ENCODE assay signal across 19 mouse cellular contexts in genomic region chr7:117521369-117521768, GRCm38 (mm10).
DNase-seq lines count a peak whose midpoint lies in the region; ATAC-seq and TF ChIP-seq lines count a peak whose summit lies in the region.
"Had no signal": no experiment of that assay in that cellular context is flagged by ENCODE, and none has a peak within 500 bp of the region (broad histone marks: within the 10 kb centered on the region; RNA-seq: fewer than 3 reads in every experiment).

No protein-coding gene starts in this region.

- H3K4me3 ChIP-seq in heart, embryonic 12.5 days: no peak overlapping the region
- no peak overlapping the region for H3K4me3 ChIP-seq in bone marrow, adult 2 months (replicated peaks; ENCODE audit: control insufficient read depth, low read depth, low read length)
- no peak overlapping the region for H3K4me3 ChIP-seq in left cerebral cortex, adult 2 months
- no peak overlapping the region for H3K4me3 ChIP-seq in hindbrain, embryonic 12.5 days
- H3K4me3 ChIP-seq: erythroblast, embryonic 14.5 days; intestine, embryonic 15.5 days; myocyte; stomach, embryonic 15.5 days had no signal

- H3K4me2 ChIP-seq in heart, embryonic 12.5 days: no peak overlapping the region
- H3K4me2 ChIP-seq in hindbrain, embryonic 12.5 days (replicated peaks): no peak overlapping the region
- H3K4me2 ChIP-seq: intestine, embryonic 15.5 days; stomach, embryonic 15.5 days had no signal

- peaks cover 6% of the 10 kb centered on the region for H3K9me3 ChIP-seq in heart, embryonic 12.5 days (replicated peaks)
- H3K9me3 ChIP-seq in hindbrain, embryonic 12.5 days (replicated peaks): no peaks in the 10 kb centered on the region; the same call in 1 of the 2 replicates
- H3K9me3 ChIP-seq: intestine, embryonic 15.5 days; stomach, embryonic 15.5 days had no signal

- H3K27ac ChIP-seq in heart, embryonic 12.5 days (ENCODE audit: poor library complexity, severe bottlenecking): peak overlapping the region; percentile 29
- peak overlapping the region; percentile 81 for H3K27ac ChIP-seq in bone marrow, adult 2 months (ENCODE audit: control insufficient read depth, insufficient read depth, low read depth, low read length, poor library complexity)
- H3K27ac ChIP-seq in left cerebral cortex, adult 2 months: no peak overlapping the region
- no peak overlapping the region for H3K27ac ChIP-seq in hindbrain, embryonic 12.5 days
- H3K27ac ChIP-seq: intestine, embryonic 15.5 days; liver, embryonic 14.5 days; stomach, embryonic 15.5 days had no signal

- no peak for ATAC-seq in heart, embryonic 12.5 days (ENCODE audit: insufficient number of reproducible peaks, low FRiP score)
- ATAC-seq in megakaryocyte progenitor cell, adult 5-6 weeks (replicated peaks; ENCODE audit: poor library complexity): peak; percentile 33
- ATAC-seq in hindbrain, embryonic 12.5 days (ENCODE audit: low FRiP score): no peak
- ATAC-seq: intestine, embryonic 15.5 days had no signal

- H3K4me1 ChIP-seq in heart, embryonic 12.5 days (replicated peaks): peaks cover 48% of the 10 kb centered on the region
- H3K4me1 ChIP-seq in bone marrow, adult 2 months (ENCODE audit: control insufficient read depth, insufficient read depth, low read length): peaks cover 1% of the 10 kb centered on the region; the same call in 1 of the 2 replicates
- peaks cover 12% of the 10 kb centered on the region for H3K4me1 ChIP-seq in hindbrain, embryonic 12.5 days
- H3K4me1 ChIP-seq: intestine, embryonic 15.5 days; stomach, embryonic 15.5 days had no signal

- DNase-seq in heart, postnatal 10 days: no peak
- DNase-seq in B cell, adult 2 months: peak; percentile 32 to 35
- no peak for DNase-seq in left cerebral cortex, adult 2 months (ENCODE audit: extremely low spot score in 1 of 2, low spot score in 2 of 2)
- no peak for DNase-seq in Muller cell, postnatal 12 days (ENCODE audit: inconsistent ontology term)
- DNase-seq: cerebellum, adult 9-11 months; gastrocnemius, postnatal 36 days; kidney, postnatal 25 days; lung, postnatal 4 days; right cerebral cortex, postnatal 25 days; thymus, postnatal 25 days had no signal

- intact Hi-C loops in heart, postnatal 10 days (cut with DNase I): no loop called here
- intact Hi-C loops in left cerebral cortex, adult 2 months (cut with DNase I): no loop called here

- no peak overlapping the region for H3K9ac ChIP-seq in heart, embryonic 12.5 days
- H3K9ac ChIP-seq in hindbrain, embryonic 12.5 days: no peak overlapping the region
- H3K9ac ChIP-seq: intestine, embryonic 15.5 days; liver, embryonic 14.5 days; stomach, embryonic 15.5 days had no signal

- no peak for TF ChIP-seq POLR2A in bone marrow, adult 2 months (IDR thresholded peaks at IDR 0.05; ENCODE audit: borderline replicate concordance, control insufficient read depth, low read depth, low read length)

- TF ChIP-seq CTCF in bone marrow, adult 2 months (IDR thresholded peaks at IDR 0.05; ENCODE audit: control insufficient read depth, insufficient read depth, low read length): no peak
- no peak for TF ChIP-seq CTCF in left cerebral cortex, adult 2 months (IDR thresholded peaks at IDR 0.05)

- H3K27me3 ChIP-seq in heart, embryonic 12.5 days (replicated peaks): no peaks in the 10 kb centered on the region
- H3K27me3 ChIP-seq in hindbrain, embryonic 12.5 days: no peaks in the 10 kb centered on the region
- H3K27me3 ChIP-seq: intestine, embryonic 15.5 days; stomach, embryonic 15.5 days had no signal

- H3K36me3 ChIP-seq in heart, embryonic 12.5 days: no peaks in the 10 kb centered on the region
- H3K36me3 ChIP-seq in hindbrain, embryonic 12.5 days: no peaks in the 10 kb centered on the region
- H3K36me3 ChIP-seq: intestine, embryonic 15.5 days; stomach, embryonic 15.5 days had no signal

Comparison
In these comparisons a context has a peak if more than half of its experiments do, and no peak if none do; other contexts are left out.
1. H3K27ac ChIP-seq: peak in heart, embryonic 12.5 days (single experiment) and bone marrow, adult 2 months (single experiment); none in left cerebral cortex, adult 2 months (single experiment) and hindbrain, embryonic 12.5 days (single experiment).
2. DNase-seq: peak in B cell, adult 2 months (2 of 2); none in heart, postnatal 10 days (0 of 2), left cerebral cortex, adult 2 months (0 of 2) and Muller cell, postnatal 12 days (single experiment).